Mouse (Mus musculus): ENCODE measurements around the gene Col11a2.
A peak's percentile ranks its signal among the peaks of the same experiment; 100 is the strongest.

Gene Col11a2

DNA sequence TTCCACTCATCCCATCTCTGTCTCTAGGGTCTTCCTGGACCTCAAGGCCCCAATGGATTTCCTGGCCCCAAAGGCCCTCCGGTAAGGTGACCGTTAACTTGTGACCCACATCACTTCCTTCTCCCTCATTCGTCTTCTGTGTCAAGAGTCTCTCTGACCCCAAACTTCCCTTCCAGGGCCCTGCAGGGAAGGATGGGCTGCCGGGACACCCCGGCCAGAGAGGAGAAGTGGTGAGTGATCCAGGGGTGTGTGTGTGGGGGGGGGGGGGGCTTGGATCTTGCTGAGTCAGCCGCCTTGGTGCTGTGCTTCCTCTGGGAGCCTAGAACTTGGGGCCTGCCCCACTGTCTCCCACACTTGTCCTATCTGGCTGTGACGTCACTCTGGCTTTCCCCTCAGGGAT, 18.0 kb downstream of the Col11a2 start:
- no peak for DNase-seq (ENCODE audit: low spot score)

DNA sequence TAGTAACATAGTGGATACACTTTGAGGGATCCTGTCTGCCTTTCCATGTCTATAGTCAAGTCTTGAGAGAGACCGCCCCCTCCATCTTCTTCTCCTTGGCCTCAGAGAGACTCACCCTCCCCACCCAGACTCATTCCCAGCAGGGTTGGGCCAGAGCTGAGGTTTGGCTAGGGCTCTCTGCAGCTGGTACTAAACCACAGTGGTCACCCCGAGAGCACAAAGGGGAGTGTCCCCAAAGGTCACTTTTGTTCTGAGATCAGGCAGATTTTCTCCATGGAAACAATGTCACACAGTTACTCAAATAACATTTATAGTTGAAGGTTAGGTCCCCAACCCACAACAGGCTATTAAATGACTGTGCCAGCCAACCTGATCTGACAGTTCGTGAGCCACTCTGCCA, 29.6 kb downstream of the Col11a2 start:
- no peak for DNase-seq (ENCODE audit: low spot score)

DNA sequence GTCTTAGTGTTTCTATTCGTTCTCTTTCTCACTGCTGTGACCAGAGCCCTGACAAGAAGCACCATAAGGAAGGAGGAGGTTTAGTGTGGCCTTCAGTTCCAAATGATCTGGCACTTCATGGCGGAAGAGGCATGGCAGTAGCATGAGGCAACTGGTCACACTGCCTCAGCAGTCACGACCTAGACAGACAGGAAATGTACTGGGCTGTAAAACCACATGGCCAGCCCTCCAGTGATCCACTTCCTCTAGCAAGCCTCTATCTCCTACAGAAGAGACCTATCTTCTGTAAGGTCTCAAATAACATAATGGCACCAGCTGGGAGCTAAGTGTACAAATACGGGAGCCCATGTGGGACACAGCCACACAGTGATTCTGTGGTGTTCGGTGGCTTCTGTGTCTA, 32.9 kb downstream of the Col11a2 start:
- DNase-seq (ENCODE audit: low spot score), result no peak

DNA sequence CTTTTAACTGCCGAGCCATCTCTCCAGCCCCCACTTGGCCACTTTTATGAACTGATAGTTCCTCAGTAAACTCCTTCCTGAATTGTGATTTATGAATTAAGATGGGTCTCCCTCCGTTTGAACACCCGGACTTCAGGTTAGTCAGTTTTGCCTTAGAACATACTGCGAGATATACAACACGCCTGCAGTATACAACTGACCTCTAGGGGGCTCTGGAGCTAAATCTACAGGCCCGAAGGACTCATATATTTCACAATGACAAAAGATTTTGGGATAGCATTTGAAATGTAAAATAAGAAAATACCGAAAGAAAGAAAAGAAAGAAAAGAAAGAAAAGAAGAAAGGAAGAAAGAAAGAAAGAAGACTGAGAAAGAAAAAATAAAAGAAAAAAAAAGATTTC, 36.0 kb downstream of the Col11a2 start:
- DNase-seq (ENCODE audit: low spot score), result peak; percentile 79

DNA sequence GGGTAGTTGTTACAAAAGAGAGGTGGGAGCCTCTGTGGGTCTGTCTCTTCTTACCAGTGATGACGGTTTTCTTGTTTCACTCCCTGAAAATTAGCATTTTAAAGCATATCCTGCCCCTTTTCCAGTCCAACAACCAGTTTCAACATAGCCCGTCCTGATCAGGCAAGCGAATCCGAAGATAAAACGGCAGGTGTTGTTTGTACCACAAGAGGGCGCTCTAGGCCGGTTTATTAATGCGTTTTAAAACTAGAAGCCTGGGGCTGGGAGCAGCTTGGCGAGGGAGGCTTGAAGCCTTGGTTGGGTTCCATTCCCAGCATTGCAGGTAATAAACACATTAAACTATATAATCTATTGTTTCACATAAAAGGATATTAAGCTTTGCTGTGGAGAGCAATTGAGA, 38.3 kb downstream of the Col11a2 start:
- DNase-seq (ENCODE audit: low spot score), result peak; percentile 71

DNA sequence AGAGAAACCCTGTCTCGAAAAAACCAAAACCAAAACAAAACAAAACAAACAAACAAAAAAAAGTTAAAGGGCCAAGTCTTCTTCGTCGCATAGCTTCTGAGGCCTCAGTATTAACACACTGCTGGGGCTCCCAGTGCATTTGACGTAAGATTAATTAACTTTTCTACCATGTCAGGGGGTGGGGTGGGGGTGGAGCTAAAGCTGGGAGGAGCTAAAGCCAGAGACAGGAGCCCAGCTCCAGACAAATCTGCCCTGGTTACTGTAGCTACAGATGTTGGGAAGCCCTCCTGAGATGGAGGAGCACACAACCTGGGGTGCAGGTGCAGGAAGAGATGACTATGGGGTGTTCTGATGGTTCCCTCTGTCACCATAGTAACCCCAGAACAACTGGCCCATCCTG, 38.9 kb downstream of the Col11a2 start:
- DNase-seq (ENCODE audit: low spot score), result no peak

DNA sequence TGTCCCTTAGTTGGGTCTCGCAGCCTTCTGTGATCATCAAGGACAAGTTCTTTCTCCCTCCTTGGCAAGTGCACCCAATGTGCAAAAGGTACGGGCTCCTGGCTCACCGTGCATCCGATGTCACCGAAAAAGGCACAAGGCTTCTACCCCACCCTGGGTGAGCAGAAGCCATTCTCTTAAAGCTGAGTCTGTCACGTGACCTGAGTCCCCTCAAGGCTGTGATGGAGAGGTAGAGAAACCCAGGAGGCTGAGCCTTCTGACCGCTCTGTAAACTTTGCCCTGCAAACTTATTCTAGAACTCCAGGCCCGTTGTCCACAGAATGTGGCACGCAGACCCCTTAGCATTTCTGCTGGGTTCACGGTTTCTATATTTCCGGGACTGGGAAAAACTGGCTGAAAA, 39.8 kb downstream of the Col11a2 start:
- DNase-seq (ENCODE audit: low spot score), result no peak

DNA sequence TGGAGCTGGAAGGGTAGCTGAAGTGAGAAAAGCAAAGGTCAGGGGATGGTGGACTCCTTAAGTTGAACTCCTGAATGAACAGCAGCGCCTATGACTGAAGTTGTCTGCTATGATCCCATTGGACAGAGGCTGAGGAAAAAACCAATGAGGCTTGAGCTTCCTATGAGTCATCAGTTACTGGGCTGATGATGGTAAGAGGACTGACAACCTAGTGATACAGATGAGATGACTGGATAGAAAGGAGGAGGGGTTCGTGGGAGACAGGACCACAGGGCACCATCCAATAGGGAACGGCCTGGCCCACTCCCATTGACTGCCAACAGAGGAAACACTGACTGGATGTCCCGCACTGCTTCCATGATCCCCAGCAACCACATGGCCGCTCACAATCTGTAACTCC, 40.4 kb downstream of the Col11a2 start:
- peak; percentile 71 for DNase-seq (ENCODE audit: low spot score)

DNA sequence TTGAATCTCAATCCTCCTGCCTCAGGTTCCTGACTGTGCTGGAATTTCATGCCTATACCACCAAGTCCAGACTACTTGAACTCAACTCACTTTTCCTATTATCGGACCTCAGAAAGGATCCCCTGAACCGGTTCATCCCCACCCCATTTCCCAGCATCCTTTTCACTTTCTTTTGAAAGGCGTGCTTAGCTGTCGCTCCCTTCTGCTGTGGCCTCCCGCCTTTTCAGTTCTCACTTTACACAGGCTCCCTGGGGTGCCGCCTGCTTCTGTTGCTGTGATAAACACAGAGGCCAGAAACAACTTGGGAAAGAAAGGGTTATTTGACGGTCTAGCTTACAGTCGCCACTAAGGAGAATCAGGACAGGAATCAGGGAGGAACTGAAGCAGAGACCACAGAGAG, 43.9 kb downstream of the Col11a2 start:
- DNase-seq (ENCODE audit: low spot score), result no peak

DNA sequence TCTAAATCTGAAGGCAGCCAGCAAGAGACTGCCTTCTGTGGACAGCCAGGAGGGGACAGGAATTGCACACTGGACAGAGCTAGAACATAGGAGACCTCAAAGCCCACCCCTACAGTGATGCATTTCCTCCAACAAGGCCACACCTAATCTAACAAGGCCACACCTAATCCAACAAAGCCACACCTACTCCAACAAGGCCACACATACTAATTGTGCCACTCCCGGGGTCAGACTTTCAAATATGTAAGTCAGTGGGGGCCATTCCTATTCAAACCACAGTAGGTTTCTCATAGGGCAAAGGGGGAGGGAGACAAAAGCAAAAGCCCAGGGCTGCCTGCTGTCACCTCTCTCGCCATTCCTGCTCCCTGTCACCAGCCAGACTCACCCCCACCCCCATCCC, 48.1 kb downstream of the Col11a2 start:
- DNase-seq (ENCODE audit: low spot score), result no peak

DNA sequence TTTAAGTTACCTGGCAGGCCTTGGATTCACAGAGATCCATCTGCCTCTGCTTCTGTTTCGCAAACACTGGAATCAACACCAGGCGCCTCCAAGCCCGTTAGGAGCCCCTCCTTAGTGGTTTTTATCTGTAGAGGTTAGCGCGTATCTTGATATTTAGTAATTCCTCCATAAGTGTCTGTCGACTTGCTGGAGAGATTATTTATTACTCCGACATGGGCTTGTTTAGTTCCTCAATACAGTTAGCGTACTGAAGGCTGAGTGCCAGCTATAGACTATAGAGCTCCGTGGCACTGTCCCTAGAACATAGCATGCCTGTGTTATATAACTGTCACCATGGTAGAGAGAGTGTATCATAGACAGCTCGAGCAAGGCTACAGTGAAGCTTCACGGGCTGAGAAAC, 48.9 kb downstream of the Col11a2 start:
- DNase-seq (ENCODE audit: low spot score), result no peak

DNA sequence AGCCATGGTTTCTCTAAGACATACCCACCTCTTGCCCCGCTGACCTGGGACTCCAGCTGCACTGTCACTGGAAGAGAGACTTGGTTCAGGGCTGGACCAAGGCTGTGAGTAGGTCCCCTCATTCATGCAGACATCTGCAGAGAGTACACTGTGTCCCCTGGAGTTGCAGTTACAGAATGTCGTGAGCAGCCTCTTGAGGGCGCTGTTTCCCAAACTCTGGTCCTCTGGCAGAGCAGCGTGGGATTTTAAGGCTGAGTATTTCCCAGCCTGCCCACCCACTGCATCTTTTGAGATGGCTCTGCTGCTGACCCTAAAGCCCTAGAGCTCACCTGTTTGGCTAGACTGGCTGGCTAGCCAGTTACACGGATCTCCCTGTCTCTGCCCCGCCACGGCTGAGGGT, 51.7 kb downstream of the Col11a2 start:
- DNase-seq (ENCODE audit: low spot score), result peak; percentile 24

DNA sequence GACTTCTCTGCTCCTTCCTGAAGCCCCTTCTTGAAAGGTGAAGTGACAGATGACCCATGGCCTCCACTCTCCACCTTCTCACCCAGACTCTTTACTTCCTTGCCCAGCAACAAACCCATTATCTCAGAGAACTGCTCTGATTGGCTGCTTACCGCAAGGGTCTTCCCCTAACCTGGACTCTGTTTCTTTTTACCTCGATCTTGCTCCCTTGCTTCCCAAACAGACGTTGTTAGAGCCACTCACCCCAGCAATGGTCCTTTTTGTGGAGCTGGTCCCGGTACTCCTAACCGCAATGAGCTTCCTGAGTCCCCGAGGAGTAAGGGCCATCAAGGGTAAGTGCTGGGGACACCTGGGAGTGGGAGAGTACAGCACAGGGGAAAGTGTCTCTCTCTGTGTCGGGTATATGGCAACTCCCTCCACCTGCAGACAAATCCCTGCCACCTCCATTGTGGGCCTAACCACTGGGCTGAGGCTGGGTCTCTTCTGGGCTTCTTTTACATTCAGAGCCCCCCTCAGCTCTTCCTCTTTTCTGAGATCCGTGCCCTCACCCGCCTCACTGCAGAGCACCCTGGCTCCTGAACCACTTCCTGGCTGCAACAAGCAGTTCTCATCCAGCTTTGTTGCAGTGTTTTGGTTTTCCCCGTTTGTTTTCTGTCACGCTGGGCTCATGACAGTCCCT, 53.1 kb downstream of the Col11a2 start, which contains the start of gene H2-Oa:
Gene H2-Oa, plus strand, starts transcription at position 144 of the 679 bp plus-strand sequence.
- no peak for DNase-seq (ENCODE audit: low spot score)

DNA sequence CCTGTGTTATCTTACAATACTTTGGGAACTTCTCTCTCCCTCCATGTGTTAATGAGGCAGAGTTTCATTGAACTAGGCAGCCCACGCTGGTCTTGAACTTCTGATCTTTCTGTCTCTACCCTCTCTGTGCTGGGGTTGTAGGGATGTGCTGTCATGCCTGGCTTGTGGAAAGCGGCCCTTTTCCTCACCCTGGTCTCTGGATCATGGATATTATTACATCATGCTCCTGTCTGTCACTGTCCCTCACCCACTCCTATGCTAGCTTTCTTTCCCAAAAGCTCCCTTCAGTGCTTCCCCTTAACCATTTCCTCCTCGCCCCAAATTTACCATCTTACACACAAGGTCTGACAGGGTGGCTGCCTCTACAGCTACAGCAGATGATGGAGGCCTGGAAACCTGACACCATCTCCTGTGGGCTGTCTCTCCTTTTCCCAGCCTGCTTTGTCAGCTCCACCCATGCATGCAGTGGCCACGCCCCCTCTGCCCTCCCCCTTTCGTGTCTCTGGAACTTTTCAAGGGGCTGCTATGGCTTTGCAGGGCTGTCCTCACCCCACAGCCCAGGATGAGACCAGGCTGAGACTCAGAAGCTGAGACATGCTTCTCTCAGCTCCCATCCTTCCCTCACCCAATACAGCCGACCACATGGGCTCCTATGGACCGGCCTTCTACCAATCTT, 54.1 kb downstream of the Col11a2 start:
- DNase-seq (ENCODE audit: low spot score), result no peak

DNA sequence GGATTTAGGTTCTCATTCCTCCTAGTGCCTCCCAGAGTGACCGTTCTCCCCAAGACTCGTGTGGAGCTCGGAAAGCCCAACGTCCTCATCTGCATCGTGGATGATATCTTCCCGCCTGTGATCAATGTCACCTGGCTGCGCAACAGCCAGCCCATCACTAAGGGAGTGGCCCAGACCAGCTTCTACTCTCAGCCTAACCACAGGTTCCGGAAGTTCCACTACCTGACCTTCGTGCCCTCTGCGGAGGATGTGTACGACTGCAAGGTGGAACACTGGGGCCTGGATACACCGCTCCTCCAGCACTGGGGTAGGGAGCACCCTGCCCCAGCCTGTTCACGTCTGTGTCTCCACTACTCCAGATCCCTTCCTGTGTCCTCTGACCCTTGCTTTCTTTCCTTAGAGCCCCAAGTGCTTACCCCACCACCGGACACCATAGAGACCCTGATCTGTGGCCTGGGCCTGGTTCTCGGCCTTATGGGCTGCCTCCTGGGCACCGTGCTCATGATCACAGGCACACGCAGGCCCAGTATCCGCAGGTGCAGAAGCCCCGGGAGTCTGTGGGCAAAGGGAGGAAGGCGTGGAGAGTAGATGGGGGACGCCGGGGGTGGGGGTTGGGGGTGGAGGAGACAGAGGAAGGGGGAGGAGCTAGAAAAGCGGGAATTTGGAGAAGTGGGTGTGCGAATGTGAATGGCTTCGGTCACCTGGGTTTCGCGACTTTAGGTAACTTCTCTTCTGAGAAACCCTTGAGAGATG, 55.2 kb downstream of the Col11a2 start:
- no peak for DNase-seq (ENCODE audit: low spot score)

DNA sequence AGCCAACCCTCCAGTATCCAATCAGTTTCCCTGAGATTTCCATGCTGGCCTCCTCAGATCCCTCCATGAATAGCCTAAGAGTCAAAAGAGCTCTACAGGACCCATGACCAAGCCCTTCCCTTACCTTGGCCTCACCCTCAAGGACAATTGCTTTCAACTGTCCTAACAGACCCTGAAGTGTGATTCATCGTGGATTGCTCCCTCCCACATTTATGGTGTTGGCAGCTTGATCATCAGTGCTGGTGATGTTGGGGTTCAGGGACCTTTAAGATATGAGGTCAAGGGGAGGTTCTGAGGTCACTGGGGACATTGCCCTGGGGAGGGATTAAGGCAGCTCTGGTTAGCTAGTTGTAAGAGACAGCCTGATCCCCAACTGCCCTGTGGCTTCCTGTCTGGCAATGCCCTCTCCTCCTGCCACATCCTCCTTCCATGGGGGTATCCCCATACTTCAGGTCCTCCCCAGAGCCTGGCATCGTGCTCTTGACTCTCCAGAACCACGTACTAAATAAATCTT, 57.3 kb downstream of the Col11a2 start:
- DNase-seq (ENCODE audit: low spot score), result no peak

DNA sequence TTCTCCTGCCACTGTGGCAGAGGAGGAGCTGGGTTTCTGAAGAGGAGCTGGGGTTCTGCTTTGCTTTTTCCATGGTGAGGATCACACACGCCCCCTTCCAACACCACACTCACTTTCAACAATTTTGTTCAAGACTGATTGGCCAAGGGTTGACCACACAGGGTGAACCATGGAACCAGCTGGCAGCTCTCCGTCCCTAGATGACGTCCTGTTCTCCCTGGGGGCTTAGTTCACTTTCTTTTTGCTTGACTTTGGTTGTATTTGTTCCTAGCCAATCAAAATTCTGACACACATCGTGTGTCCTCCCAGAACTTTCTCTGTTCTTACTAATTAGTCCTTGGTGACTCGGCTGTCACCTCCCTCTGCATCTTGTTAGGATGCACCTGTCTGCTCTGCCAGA, 58.0 kb downstream of the Col11a2 start:
- DNase-seq (ENCODE audit: low spot score), result no peak

DNA sequence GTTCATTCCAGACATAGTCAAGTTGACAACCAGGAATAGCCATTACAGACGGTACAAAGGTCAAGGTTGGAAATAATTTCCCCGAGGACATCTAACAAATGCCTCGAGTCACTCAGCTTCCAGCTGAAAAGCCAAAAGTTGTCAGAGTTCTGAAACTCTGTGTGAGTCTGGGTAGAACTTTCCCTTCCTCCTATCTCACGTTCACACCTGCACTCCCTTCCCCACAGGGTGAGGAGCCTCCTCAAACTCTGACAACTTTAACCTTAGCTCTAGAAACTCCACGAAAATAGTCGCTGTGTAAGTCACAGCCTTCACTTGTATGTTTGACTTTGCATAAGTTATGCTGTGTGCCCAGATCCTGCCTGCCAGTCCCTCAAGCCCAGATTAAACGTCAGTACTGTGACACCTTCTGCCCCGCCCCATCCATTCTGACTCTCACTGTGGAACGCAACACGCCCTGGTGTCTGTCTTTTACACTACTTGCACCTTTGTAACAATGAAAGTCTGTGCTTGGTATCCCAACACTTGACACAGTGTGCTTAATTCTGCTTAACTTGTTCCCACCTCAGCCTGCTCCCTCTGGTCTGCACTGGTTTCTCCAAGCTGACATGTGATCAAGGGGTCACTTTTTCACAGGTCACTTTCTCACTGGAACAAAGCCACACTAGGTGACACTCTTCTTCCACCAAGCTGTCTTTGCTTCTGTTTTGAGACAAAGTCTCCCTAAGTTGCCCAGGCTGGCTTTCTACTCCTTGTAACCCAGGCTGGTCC, 59.7 kb downstream of the Col11a2 start:
- DNase-seq (ENCODE audit: low spot score), result no peak

DNA sequence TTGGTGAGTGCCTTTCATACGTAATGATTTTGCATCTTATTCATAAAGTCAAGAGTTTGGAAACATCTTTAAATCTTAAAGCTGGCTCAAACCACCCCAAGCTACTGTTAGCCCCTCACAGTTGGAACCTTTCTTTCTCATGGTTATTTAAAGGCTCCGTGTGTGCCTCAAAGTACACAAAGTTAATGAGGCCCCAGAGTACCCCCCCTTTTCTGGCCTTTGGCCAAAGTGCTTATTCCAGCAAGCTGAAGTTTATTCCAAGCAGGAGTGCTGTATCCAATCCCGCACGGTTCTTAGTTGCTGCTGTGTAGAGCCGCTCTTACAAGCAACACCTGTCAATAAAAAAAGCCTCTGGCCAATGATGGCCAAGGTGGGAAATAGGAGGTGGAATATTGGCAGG, 60.3 kb downstream of the Col11a2 start:
- DNase-seq (ENCODE audit: low spot score), result no peak

DNA sequence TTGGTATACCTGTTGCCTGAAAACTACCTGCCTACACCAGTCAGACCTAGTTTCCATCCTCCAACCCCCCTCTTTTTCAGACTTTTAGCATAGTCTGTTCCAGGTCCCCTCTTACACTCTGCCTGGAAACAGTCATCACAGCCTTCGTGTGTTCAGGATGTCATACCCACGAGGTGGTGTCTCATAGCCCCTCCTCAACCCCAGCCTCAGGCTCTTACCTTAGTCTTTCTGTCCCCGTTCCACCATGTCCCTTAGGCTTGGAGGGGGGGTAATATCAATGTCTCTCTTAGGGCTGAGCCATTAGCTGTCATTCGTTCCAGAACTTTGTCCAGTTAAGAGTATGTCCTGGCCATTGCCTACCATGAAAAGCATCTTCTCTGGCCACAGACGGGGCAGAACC, 61.9 kb downstream of the Col11a2 start:
- DNase-seq (ENCODE audit: low spot score), result no peak

DNA sequence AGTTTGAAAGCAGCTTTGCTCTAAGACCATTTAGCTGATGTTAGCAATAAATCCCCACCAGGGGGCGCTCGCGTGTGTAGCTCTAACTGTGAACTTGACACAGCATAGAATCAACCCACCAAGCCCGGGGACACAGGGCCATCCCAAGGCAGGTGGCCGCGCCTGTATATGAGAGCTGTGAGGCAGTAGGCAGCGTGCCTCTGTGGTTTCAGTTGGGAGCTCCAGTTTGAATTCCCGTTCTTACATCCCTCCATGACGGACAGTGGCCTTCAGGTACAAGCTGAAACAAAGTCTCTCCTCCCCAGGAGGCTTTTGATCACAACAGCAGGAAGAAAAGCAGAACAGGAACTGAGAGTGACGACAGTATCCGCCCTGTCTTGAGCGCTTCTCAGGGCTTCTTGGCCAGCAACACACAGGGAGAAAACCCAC, 62.4 kb downstream of the Col11a2 start:
- peak; percentile 93 for DNase-seq (ENCODE audit: low spot score)

DNA sequence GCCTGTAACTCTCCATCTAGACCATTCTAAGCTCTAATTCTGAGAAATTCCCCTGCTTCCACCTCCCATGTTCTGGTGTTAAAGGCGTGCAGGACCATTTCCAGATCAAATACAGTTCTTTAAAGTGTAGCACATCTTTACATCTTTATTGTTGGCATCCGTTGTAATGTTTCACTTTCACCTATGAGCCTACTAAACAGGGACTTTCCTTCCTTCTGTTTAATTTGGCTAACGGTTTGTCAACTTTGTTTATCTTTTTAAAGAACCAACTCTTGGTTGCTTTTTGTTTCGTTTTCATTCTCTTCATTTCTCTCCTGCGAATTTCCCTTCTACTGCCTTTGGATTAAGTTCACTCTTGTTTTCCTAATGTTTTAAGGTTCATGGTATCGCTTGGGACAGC, 63.6 kb downstream of the Col11a2 start:
- DNase-seq (ENCODE audit: low spot score), result no peak

All from lung, postnatal 25 days (tissue).